In genomic region chr12:86221074-86221703, GRCm38 (mm10) we compare ENCODE assay signal across 11 mouse cellular contexts. TPM values are rescaled to one million over a fixed set of nuclear protein-coding genes. Genes with fewer than 3 reads are reported as not detected.
A peak's percentile ranks its signal among the peaks of the same experiment; 100 is the strongest.
DNase-seq lines count a peak whose midpoint lies in the region; ATAC-seq lines count a peak whose summit lies in the region.
"Had no signal": no experiment of that assay in that cellular context is flagged by ENCODE, and none has a peak within 500 bp of the region (broad histone marks: within the 10 kb centered on the region; RNA-seq: fewer than 3 reads in every experiment).

No protein-coding gene starts in this region.

- H3K9me3 ChIP-seq in lung, embryonic 15.5 days = no peaks in the 10 kb centered on the region
- no peaks in the 10 kb centered on the region for H3K9me3 ChIP-seq in forebrain, embryonic 16.5 days (ENCODE audit: control insufficient read depth, low read length)
- no peaks in the 10 kb centered on the region for H3K9me3 ChIP-seq in liver, embryonic 11.5 days (ENCODE audit: control insufficient read depth, low read length)
- H3K9me3 ChIP-seq in stomach, embryonic 16.5 days (replicated peaks; ENCODE audit: control insufficient read depth, low read length) = no peaks in the 10 kb centered on the region

- peak overlapping the region; percentile 60 for H3K4me2 ChIP-seq in lung, embryonic 15.5 days
- peak overlapping the region; percentile 87 for H3K4me2 ChIP-seq in forebrain, embryonic 16.5 days (ENCODE audit: low read length)
- H3K4me2 ChIP-seq in liver, embryonic 11.5 days = peak overlapping the region; percentile 75
- H3K4me2 ChIP-seq in stomach, embryonic 16.5 days (ENCODE audit: low read depth, low read length) = peak overlapping the region; percentile 53

- DNase-seq in lung, adult 18-20 months = no peak
- DNase-seq in liver, embryonic 11.5 days (ENCODE audit: low spot score) = no peak
- DNase-seq in thymus, postnatal 36 days = no peak
- no peak for DNase-seq in urinary bladder, postnatal 10 days (ENCODE audit: low spot score)
- DNase-seq: cerebellum, adult 11 months; lung, postnatal 4 days; right cerebral cortex, postnatal 25 days had no signal

- no peak overlapping the region for H3K27ac ChIP-seq in lung, embryonic 15.5 days
- no peak overlapping the region for H3K27ac ChIP-seq in forebrain, embryonic 16.5 days (ENCODE audit: low read length)
- H3K27ac ChIP-seq in liver, embryonic 11.5 days (ENCODE audit: low read depth, low read length) = peak overlapping the region; percentile 75
- H3K27ac ChIP-seq in stomach, embryonic 16.5 days (ENCODE audit: low read length) = no peak overlapping the region

- H3K4me1 ChIP-seq in lung, embryonic 15.5 days = peaks cover 8% of the 10 kb centered on the region; the same call in 1 of the 2 replicates
- peaks cover 23% of the 10 kb centered on the region for H3K4me1 ChIP-seq in forebrain, embryonic 16.5 days (replicated peaks; ENCODE audit: control insufficient read depth, insufficient read depth, low read length)
- peaks cover 20% of the 10 kb centered on the region for H3K4me1 ChIP-seq in liver, embryonic 11.5 days (replicated peaks; ENCODE audit: control insufficient read depth, insufficient read depth, low read length)
- 0 out of 2 replicates have a peak, but pooled peaks cover 3% of the 10 kb centered on the region for H3K4me1 ChIP-seq in stomach, embryonic 16.5 days (ENCODE audit: control insufficient read depth, insufficient read depth, low read length)

- H3K9ac ChIP-seq in lung, embryonic 15.5 days = no peak overlapping the region
- peak overlapping the region; percentile 61 for H3K9ac ChIP-seq in forebrain, embryonic 16.5 days (replicated peaks; ENCODE audit: low read depth, low read length)
- peak overlapping the region; percentile 59 for H3K9ac ChIP-seq in liver, embryonic 11.5 days (ENCODE audit: low read depth, low read length)
- H3K9ac ChIP-seq in stomach, embryonic 16.5 days (ENCODE audit: low read length) = no peak overlapping the region

- no peaks in the 10 kb centered on the region for H3K36me3 ChIP-seq in lung, embryonic 15.5 days
- no peaks in the 10 kb centered on the region for H3K36me3 ChIP-seq in forebrain, embryonic 16.5 days (ENCODE audit: control insufficient read depth, insufficient read depth)
- H3K36me3 ChIP-seq in liver, embryonic 11.5 days (ENCODE audit: control insufficient read depth, insufficient read depth, low read length) = no peaks in the 10 kb centered on the region
- H3K36me3 ChIP-seq in stomach, embryonic 16.5 days (ENCODE audit: control insufficient read depth, insufficient read depth, low read length) = no peaks in the 10 kb centered on the region

- H3K4me3 ChIP-seq in lung, embryonic 15.5 days = no peak overlapping the region
- H3K4me3 ChIP-seq in forebrain, embryonic 16.5 days (replicated peaks; ENCODE audit: low read length) = peak overlapping the region; percentile 45
- peak overlapping the region; percentile 41 for H3K4me3 ChIP-seq in liver, embryonic 11.5 days (ENCODE audit: low read depth, low read length)
- peak overlapping the region; percentile 34 for H3K4me3 ChIP-seq in stomach, embryonic 16.5 days (replicated peaks; ENCODE audit: low read length)

- H3K27me3 ChIP-seq in lung, embryonic 15.5 days = peaks cover 28% of the 10 kb centered on the region
- no peaks in the 10 kb centered on the region; the same call in 1 of the 2 replicates for H3K27me3 ChIP-seq in forebrain, embryonic 16.5 days (replicated peaks; ENCODE audit: control insufficient read depth, insufficient read depth, low read length)
- H3K27me3 ChIP-seq in liver, embryonic 11.5 days (replicated peaks; ENCODE audit: control insufficient read depth, insufficient read depth, low read length) = peaks cover 30% of the 10 kb centered on the region
- H3K27me3 ChIP-seq in stomach, embryonic 16.5 days (ENCODE audit: control insufficient read depth, insufficient read depth, low read length) = peaks cover 14% of the 10 kb centered on the region

- no peak for ATAC-seq in lung, embryonic 15.5 days (ENCODE audit: borderline replicate concordance, extremely low read depth, low FRiP score, low TSS enrichment)
- ATAC-seq in forebrain, embryonic 16.5 days = no peak
- peak; percentile 55 for ATAC-seq in liver, embryonic 11.5 days (replicated peaks; ENCODE audit: low FRiP score)
- ATAC-seq in stomach, embryonic 16.5 days (ENCODE audit: insufficient read depth, low FRiP score) = no peak
- ATAC-seq: Patski had no signal

- 41% methylated on average over 16 of the region's 16 CpGs for WGBS in lung, embryonic 15.5 days
- 28% methylated on average over 16 of the region's 16 CpGs for WGBS in forebrain, embryonic 16.5 days
- 39% methylated on average over 16 of the region's 16 CpGs for WGBS in liver, embryonic 11.5 days
- WGBS in stomach, embryonic 16.5 days = 44% methylated on average over 16 of the region's 16 CpGs

RNA-seq across cellular contexts. Expression of gene Gpatch2l, which starts 20.5 kb away (rescaled TPM):
- 15.0 and 17.4 TPM in 2 replicates for polyA plus RNA-seq in lung, embryonic 15.5 days (2015; fragmentation: Nextera tagmentation; extraction: Ambion mirVana)
- 35.5 and 35.6 TPM in 2 replicates for polyA plus RNA-seq in forebrain, embryonic 16.5 days (2015; fragmentation: Nextera tagmentation; extraction: Ambion mirVana)
- polyA plus RNA-seq in liver, embryonic 11.5 days (2014; fragmentation: Nextera tagmentation; extraction: Ambion mirVana) = 12.7 and 14.5 TPM in 2 replicates
- polyA plus RNA-seq in stomach, embryonic 16.5 days (2015; fragmentation: Nextera tagmentation; extraction: Ambion mirVana) = 15.5 and 17.2 TPM in 2 replicates

Comparison
In these comparisons a context has a peak if more than half of its experiments do, and no peak if none do; other contexts are left out.
1. H3K9ac ChIP-seq: peak in forebrain, embryonic 16.5 days (single experiment) and liver, embryonic 11.5 days (single experiment); none in lung, embryonic 15.5 days (single experiment) and stomach, embryonic 16.5 days (single experiment).
2. Peak in every context shown above with its lines, with median percentiles within 50 percentile points of each other: H3K4me2 ChIP-seq.